Mouse (Mus musculus): ENCODE data around the gene Rai14. TPM values are rescaled to one million over a fixed set of nuclear protein-coding genes. Genes with fewer than 3 reads are reported as not detected.

Rai14 gene
- 10 to 100 TPM; 16.6 to 19.4 TPM for total RNA-seq (2021)

- intact Hi-C loops (cut with DNase I), result loop anchor here (10.0 kb wide), 2 partner anchors 150 to 210 kb away; no protein-coding TSS in a partner anchor
- DNase-seq, result peak; percentile 60
Measured at GRCm38 (mm10) chr15:10714409-10715138, at the start of gene Rai14. Gene Rai14 (minus strand): TSS chr15:10714624.

- intact Hi-C loops (cut with DNase I), result no loop called here
- DNase-seq, result no peak
Measured at GRCm38 (mm10) chr15:10761441-10761840, 47.0 kb upstream of the Rai14 start.

GRCm38 (mm10) chr15:10760006-10760405, 45.6 kb upstream of the Rai14 start:
- DNase-seq, result no peak
- intact Hi-C loops (cut with DNase I), result no loop called here

- no peak for DNase-seq
- intact Hi-C loops (cut with DNase I), result no loop called here
Measured at GRCm38 (mm10) chr15:10759440-10759839, 45.0 kb upstream of the Rai14 start.

- intact Hi-C loops (cut with DNase I), result no loop called here
- no peak for DNase-seq
Measured at GRCm38 (mm10) chr15:10758808-10759207, 44.4 kb upstream of the Rai14 start.

GRCm38 (mm10) chr15:10751141-10751540, 36.7 kb upstream of the Rai14 start:
- intact Hi-C loops (cut with DNase I), result no loop called here
- no peak for DNase-seq

GRCm38 (mm10) chr15:10750339-10750738, 35.9 kb upstream of the Rai14 start:
- intact Hi-C loops (cut with DNase I), result no loop called here
- no peak for DNase-seq

- intact Hi-C loops (cut with DNase I), result no loop called here
- DNase-seq, result no peak
Measured at GRCm38 (mm10) chr15:10749678-10750077, 35.3 kb upstream of the Rai14 start.

GRCm38 (mm10) chr15:10747638-10748037, 33.2 kb upstream of the Rai14 start:
- intact Hi-C loops (cut with DNase I), result no loop called here
- no peak for DNase-seq

- DNase-seq, result no peak
- intact Hi-C loops (cut with DNase I), result no loop called here
Measured at GRCm38 (mm10) chr15:10747226-10747625, 32.8 kb upstream of the Rai14 start.

GRCm38 (mm10) chr15:10746303-10747051, 32.1 kb upstream of the Rai14 start:
- no peak for DNase-seq
- intact Hi-C loops (cut with DNase I), result no loop called here

GRCm38 (mm10) chr15:10742441-10742840, 28.0 kb upstream of the Rai14 start:
- intact Hi-C loops (cut with DNase I), result no loop called here
- DNase-seq, result no peak

GRCm38 (mm10) chr15:10739279-10739678, 24.9 kb upstream of the Rai14 start:
- DNase-seq, result no peak
- intact Hi-C loops (cut with DNase I), result no loop called here

GRCm38 (mm10) chr15:10738354-10739142, 24.1 kb upstream of the Rai14 start:
- intact Hi-C loops (cut with DNase I), result no loop called here

GRCm38 (mm10) chr15:10735948-10736347, 21.5 kb upstream of the Rai14 start:
- intact Hi-C loops (cut with DNase I), result no loop called here

More at GRCm38 (mm10) chr15:10738354-10739142, 24.1 kb upstream of the Rai14 start:
- no peak for DNase-seq

GRCm38 (mm10) chr15:10735216-10735615, 20.8 kb upstream of the Rai14 start:
- intact Hi-C loops (cut with DNase I), result no loop called here
- DNase-seq, result no peak

More at GRCm38 (mm10) chr15:10735948-10736347, 21.5 kb upstream of the Rai14 start:
- DNase-seq, result no peak

GRCm38 (mm10) chr15:10731398-10731797, 17.0 kb upstream of the Rai14 start:
- DNase-seq, result no peak
- intact Hi-C loops (cut with DNase I), result no loop called here

GRCm38 (mm10) chr15:10726272-10726671, 11.8 kb upstream of the Rai14 start:
- intact Hi-C loops (cut with DNase I), result no loop called here
- DNase-seq, result no peak

- no peak for DNase-seq
- intact Hi-C loops (cut with DNase I), result no loop called here
Measured at GRCm38 (mm10) chr15:10724857-10725256, 10.4 kb upstream of the Rai14 start.

- no peak for DNase-seq
- intact Hi-C loops (cut with DNase I), result no loop called here
Measured at GRCm38 (mm10) chr15:10723507-10723906, 9.1 kb upstream of the Rai14 start.

Data from left cerebral cortex, postnatal 4 days (tissue).